Mouse (Mus musculus): Measurements from ENCODE around the gene Myo6. TPM values are rescaled to one million over a fixed set of nuclear protein-coding genes. Genes with fewer than 3 reads are reported as not detected.

The Myo6 gene
- polyA plus RNA-seq, 1 experiment, result 19.7 TPM

- TF ChIP-seq GATA1 (IDR thresholded peaks at IDR 0.05; ENCODE audit: low read length), result no peak
Observed at GRCm38 (mm10) chr9:80293056-80293584, 128.3 kb downstream of the Myo6 start.

- no peak for TF ChIP-seq GATA1 (IDR thresholded peaks at IDR 0.05; ENCODE audit: low read length)
Observed at GRCm38 (mm10) chr9:80296086-80296485, 131.3 kb downstream of the Myo6 start.

- no peak for TF ChIP-seq GATA1 (IDR thresholded peaks at IDR 0.05; ENCODE audit: low read length)
Observed at GRCm38 (mm10) chr9:80299031-80299430, 134.2 kb downstream of the Myo6 start.

- TF ChIP-seq GATA1 (IDR thresholded peaks at IDR 0.05; ENCODE audit: low read length), result no peak
Observed at GRCm38 (mm10) chr9:80303518-80303917, 138.7 kb downstream of the Myo6 start.

GRCm38 (mm10) chr9:80306390-80306789 lies 141.6 kb downstream of the Myo6 start:
- TF ChIP-seq GATA1 (IDR thresholded peaks at IDR 0.05; ENCODE audit: low read length), result no peak

DNA sequence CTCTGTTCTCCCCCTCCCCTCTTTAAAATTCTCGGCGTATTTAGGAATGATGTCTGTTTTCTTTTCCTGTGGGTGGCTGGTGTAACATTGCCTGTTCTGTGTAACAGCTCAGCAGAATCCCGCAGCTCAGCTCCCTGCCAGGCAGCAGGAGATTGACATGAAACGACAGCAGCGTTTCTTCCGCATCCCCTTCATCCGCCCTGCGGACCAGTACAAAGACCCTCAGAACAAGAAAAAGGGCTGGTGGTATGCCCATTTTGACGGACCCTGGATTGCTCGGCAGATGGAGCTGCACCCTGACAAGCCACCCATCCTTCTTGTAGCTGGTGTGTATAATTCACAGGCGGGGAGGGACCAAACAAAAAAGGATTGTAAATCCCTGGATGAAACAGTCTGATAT lies 142.0 kb downstream of the Myo6 start:
- TF ChIP-seq GATA1 (IDR thresholded peaks at IDR 0.05; ENCODE audit: low read length), result no peak

- no peak for TF ChIP-seq GATA1 (IDR thresholded peaks at IDR 0.05; ENCODE audit: low read length)
Observed at GRCm38 (mm10) chr9:80307629-80308028, 142.8 kb downstream of the Myo6 start.

GRCm38 (mm10) chr9:80313610-80314009 lies 148.8 kb downstream of the Myo6 start:
- TF ChIP-seq GATA1 (IDR thresholded peaks at IDR 0.05; ENCODE audit: low read length), result no peak

DNA sequence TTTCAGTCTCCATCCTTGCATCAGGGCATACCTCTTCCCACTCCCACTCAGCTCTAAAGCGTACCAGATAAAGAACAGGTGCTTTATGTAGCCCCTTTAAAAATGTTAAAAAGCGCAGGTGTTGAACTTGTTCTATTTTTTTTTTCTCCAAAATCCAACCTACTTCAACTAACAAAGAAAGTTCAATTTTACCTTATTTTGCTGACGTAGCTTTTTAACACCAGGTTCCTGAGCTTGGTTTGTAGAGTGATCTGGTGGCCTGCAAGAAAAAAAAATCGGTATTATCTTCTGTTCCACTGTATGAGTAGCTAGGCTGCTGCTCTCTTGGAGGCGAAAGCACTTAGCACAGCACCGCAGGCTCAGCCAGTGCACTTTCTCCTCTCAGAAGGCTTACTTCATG lies 151.1 kb downstream of the Myo6 start:
- no peak for TF ChIP-seq GATA1 (IDR thresholded peaks at IDR 0.05; ENCODE audit: low read length)

DNA sequence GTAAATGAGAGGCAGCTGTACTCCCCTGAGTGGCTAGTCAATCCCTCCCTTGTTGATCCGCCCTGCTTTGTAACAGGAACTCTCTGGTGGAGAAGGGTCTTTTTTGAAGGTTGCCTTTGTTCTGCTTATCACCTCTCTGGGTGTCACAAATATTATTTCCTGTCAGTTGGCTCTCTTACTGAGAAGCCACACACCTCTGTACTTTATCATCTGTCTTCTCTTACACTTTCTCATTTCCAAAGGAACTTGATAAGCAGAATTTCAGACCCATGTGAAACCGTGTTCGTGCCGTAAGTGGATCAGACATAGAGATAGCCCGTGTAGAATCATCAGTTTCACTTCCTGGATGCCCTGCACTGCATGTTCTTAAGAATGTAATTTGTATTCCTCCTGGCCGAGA lies 153.2 kb downstream of the Myo6 start:
- no peak for TF ChIP-seq GATA1 (IDR thresholded peaks at IDR 0.05; ENCODE audit: low read length)

GRCm38 (mm10) chr9:80332153-80332552 lies 167.3 kb downstream of the Myo6 start:
- TF ChIP-seq GATA1 (IDR thresholded peaks at IDR 0.05; ENCODE audit: low read length), result no peak

- TF ChIP-seq GATA1 (IDR thresholded peaks at IDR 0.05; ENCODE audit: low read length), result no peak
Observed at GRCm38 (mm10) chr9:80333466-80333865, 168.6 kb downstream of the Myo6 start.

- TF ChIP-seq GATA1 (IDR thresholded peaks at IDR 0.05; ENCODE audit: low read length), result no peak
Observed at GRCm38 (mm10) chr9:80333998-80334605, 169.3 kb downstream of the Myo6 start.

- TF ChIP-seq GATA1 (IDR thresholded peaks at IDR 0.05; ENCODE audit: low read length), result no peak
Observed at GRCm38 (mm10) chr9:80335660-80336357, 171.0 kb downstream of the Myo6 start.

DNA sequence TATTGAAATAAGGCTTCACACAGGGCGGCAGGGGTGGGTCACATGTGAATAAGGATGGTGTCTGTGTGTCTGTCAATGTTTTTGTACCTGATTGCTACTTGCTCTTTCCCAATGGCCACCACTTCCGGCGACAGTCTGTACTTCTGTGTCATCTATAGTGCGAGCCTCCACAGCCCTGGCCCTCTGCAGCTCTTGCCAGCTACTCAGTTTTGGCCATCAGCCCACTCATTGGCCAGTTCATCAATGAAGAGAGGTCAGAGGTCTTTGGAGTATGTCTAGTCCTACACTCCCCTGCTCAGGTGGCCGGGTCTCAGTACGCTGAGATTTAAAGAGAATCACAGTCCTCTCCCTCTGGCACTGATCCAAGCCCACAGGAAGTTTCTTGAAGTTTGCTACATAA lies 173.2 kb downstream of the Myo6 start:
- TF ChIP-seq GATA1 (IDR thresholded peaks at IDR 0.05; ENCODE audit: low read length), result no peak

- TF ChIP-seq GATA1 (IDR thresholded peaks at IDR 0.05; ENCODE audit: low read length), result no peak
Observed at GRCm38 (mm10) chr9:80340927-80341326, 176.1 kb downstream of the Myo6 start.

DNA sequence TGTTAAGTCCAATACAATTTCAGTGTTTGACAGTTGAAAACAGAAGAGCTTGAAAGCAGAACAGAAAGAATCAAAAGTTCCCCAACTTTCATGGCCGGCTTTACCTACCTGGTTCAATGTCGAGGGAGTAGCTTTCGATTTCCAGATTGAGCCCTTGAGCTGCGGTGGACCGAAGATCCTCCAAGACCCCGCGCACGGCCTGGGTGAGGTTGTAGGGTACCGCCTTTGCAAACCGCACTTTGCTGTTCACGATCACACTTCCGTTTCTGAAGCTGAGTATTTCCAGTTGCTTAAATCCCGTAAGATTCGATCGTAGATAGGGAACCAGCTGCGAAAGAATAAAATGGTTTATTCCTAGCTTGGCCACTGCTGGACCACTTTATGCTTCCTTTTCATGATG lies 176.9 kb downstream of the Myo6 start:
- no peak for TF ChIP-seq GATA1 (IDR thresholded peaks at IDR 0.05; ENCODE audit: low read length)

Data from G1E-ER4 (cell line).